Mouse (Mus musculus): ENCODE measurements around the gene Hivep1. TPM values are rescaled to one million over a fixed set of nuclear protein-coding genes. Genes with fewer than 3 reads are reported as not detected.

Gene Hivep1
- polyA plus RNA-seq, 1 experiment, result 15.6 TPM

DNA sequence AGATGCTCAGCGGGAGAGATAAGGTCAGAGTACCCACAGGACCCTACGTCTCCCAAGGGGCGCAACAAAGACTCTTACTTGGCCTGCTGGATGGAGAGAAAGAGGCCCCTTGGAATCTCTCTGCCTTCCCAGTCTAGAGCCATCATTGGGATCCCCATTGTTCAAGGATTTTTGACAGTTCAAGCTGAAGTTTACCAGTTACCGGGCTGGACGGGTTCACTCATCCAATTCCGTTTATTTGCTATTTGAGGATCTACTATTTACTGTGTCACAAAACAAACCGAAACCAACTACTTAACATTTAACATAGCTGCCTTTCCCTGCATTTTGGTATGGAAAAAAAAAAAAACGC, 2.1 kb upstream of the Hivep1 start:
- 3% methylated on average over 8 of the region's 8 CpGs for WGBS
- H3K4me1 ChIP-seq (ENCODE audit: control insufficient read depth, insufficient read depth, low read length), result no peaks in the 10 kb centered on the region; the same call in 1 of the 2 replicates
- no peak for DNase-seq
- H3K27ac ChIP-seq (ENCODE audit: insufficient read depth, low read depth, low read length), result peak overlapping the region; percentile 39
- TF ChIP-seq POLR2A (IDR thresholded peaks at IDR 0.05; ENCODE audit: low read depth, low read length), result no peak
- no peaks in the 10 kb centered on the region for H3K36me3 ChIP-seq (ENCODE audit: control insufficient read depth, insufficient read depth, low read length)
- H3K27me3 ChIP-seq (replicated peaks; ENCODE audit: control insufficient read depth, insufficient read depth, low read length), result no peaks in the 10 kb centered on the region
- H3K4me3 ChIP-seq (ENCODE audit: insufficient read depth, low read depth, low read length), result peak overlapping the region; percentile 66

- Histone ChIP-seq H3K27me3 (replicated peaks; ENCODE audit: control insufficient read depth, insufficient read depth, low read length) (no peaks in the 10 kb centered on the region), H3K4me1 (ENCODE audit: control insufficient read depth, insufficient read depth, low read length) (no peaks in the 10 kb centered on the region; the same call in 1 of the 2 replicates), H3K36me3 (ENCODE audit: control insufficient read depth, insufficient read depth, low read length) (no peaks in the 10 kb centered on the region), H3K27ac (ENCODE audit: insufficient read depth, low read depth, low read length) (no peak overlapping the region), H3K4me3 (ENCODE audit: insufficient read depth, low read depth, low read length) (no peak overlapping the region)
- peak; percentile 9 for DNase-seq
- WGBS, result 17% methylated on average over 3 of the region's 3 CpGs
- TF ChIP-seq POLR2A (IDR thresholded peaks at IDR 0.05; ENCODE audit: low read depth, low read length), result no peak
- TF ChIP-seq CTCF (conservative IDR thresholded peaks at IDR 0.05; ENCODE audit: insufficient read depth, insufficient read length, low read depth, low read length), result no peak
Measured at GRCm38 (mm10) chr13:42050160-42050559, 1.7 kb upstream of the Hivep1 start.

- Histone ChIP-seq H3K27me3 (replicated peaks; ENCODE audit: control insufficient read depth, insufficient read depth, low read length) (no peaks in the 10 kb centered on the region), H3K4me1 (ENCODE audit: control insufficient read depth, insufficient read depth, low read length) (no peaks in the 10 kb centered on the region; the same call in 1 of the 2 replicates), H3K4me3 (ENCODE audit: insufficient read depth, low read depth, low read length) (peak overlapping the region; percentile 20), H3K36me3 (ENCODE audit: control insufficient read depth, insufficient read depth, low read length) (no peaks in the 10 kb centered on the region), H3K27ac (ENCODE audit: insufficient read depth, low read depth, low read length) (peak overlapping the region; percentile 91)
- WGBS, result under 1% methylated on average over 10 of the region's 10 CpGs
- no peak for TF ChIP-seq POLR2A (IDR thresholded peaks at IDR 0.05; ENCODE audit: low read depth, low read length)
- no peak for TF ChIP-seq CTCF (conservative IDR thresholded peaks at IDR 0.05; ENCODE audit: insufficient read depth, insufficient read length, low read depth, low read length)
- DNase-seq, result no peak
Measured at GRCm38 (mm10) chr13:42050880-42051201, 980 bp upstream of the Hivep1 start.

- peak; percentile 99 for DNase-seq
- Histone ChIP-seq H3K27me3 (replicated peaks; ENCODE audit: control insufficient read depth, insufficient read depth, low read length) (no peaks in the 10 kb centered on the region), H3K4me1 (ENCODE audit: control insufficient read depth, insufficient read depth, low read length) (no peaks in the 10 kb centered on the region; the same call in 1 of the 2 replicates), H3K36me3 (ENCODE audit: control insufficient read depth, insufficient read depth, low read length) (no peaks in the 10 kb centered on the region), H3K4me3 (ENCODE audit: insufficient read depth, low read depth, low read length) (peak overlapping the region; percentile 20), H3K27ac (ENCODE audit: insufficient read depth, low read depth, low read length) (peak overlapping the region; percentile 91)
- TF ChIP-seq CTCF (conservative IDR thresholded peaks at IDR 0.05; ENCODE audit: insufficient read depth, insufficient read length, low read depth, low read length) (no peak), POLR2A (IDR thresholded peaks at IDR 0.05; ENCODE audit: low read depth, low read length) (no peak)
- WGBS, result under 1% methylated on average over 31 of the region's 51 CpGs
Measured at GRCm38 (mm10) chr13:42051202-42051906, 467 bp upstream of the Hivep1 start.

DNA sequence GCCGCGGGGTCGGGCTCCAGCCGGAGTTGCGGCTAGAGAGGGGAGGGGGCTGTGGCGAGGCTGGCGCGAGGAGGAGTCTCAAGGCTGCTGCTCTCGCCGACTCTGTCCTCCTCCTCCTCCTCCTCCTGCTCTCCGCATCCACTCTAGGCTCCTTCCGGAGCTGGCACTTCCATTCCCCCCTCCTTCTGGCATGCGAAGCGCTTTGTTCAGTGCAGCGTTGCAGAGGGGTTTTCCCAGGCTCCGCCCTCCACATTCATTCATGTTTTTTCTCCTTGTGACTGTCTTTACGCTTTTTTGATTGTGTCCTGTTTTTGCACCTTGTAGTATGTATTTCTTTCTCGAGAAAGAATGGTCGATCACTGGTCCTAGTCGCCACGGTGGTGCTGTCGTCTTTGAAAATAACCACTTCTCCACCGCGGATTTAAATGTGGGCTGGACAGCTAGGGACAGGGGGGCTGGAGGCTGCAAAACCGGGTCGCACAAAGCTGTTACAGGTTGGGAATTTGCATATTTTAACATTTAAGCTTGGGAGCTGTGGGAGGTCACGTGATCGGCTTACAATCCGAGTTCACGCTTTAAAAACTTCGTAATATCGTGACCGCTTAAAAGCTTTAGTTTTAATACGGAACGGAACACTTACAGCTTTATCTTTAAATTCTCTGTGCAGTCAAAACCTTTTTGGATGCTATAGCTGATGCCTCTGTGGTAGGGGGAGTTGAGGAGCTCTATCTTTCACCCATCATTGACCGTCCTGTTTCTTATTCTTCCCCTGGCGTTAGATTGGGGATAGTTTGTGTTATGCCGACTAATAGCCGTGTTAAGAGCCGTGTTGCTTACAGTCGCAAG, 1.1 kb downstream of the Hivep1 start:
- Histone ChIP-seq H3K36me3 (ENCODE audit: control insufficient read depth, insufficient read depth, low read length) (no peaks in the 10 kb centered on the region; the same call in 1 of the 2 replicates), H3K4me3 (ENCODE audit: insufficient read depth, low read depth, low read length) (peak overlapping the region; percentile 82), H3K27ac (ENCODE audit: insufficient read depth, low read depth, low read length) (0 out of 2 replicates have a peak overlapping the region, but pooled peaks have one; percentile 35), H3K4me1 (ENCODE audit: control insufficient read depth, insufficient read depth, low read length) (no peaks in the 10 kb centered on the region; the same call in 1 of the 2 replicates), H3K27me3 (replicated peaks; ENCODE audit: control insufficient read depth, insufficient read depth, low read length) (no peaks in the 10 kb centered on the region)
- 2% methylated on average over 39 of the region's 41 CpGs for WGBS
- no peak for TF ChIP-seq CTCF (conservative IDR thresholded peaks at IDR 0.05; ENCODE audit: insufficient read depth, insufficient read length, low read depth, low read length)
- no peak for TF ChIP-seq POLR2A (IDR thresholded peaks at IDR 0.05; ENCODE audit: low read depth, low read length)
- peak; percentile 79 for DNase-seq

- 53% methylated on average over 2 of the region's 2 CpGs for WGBS
- no peak for TF ChIP-seq POLR2A (IDR thresholded peaks at IDR 0.05; ENCODE audit: low read depth, low read length)
- no peak for TF ChIP-seq CTCF (conservative IDR thresholded peaks at IDR 0.05; ENCODE audit: insufficient read depth, insufficient read length, low read depth, low read length)
- Histone ChIP-seq H3K4me1 (ENCODE audit: control insufficient read depth, insufficient read depth, low read length) (no peaks in the 10 kb centered on the region; the same call in 1 of the 2 replicates), H3K4me3 (ENCODE audit: insufficient read depth, low read depth, low read length) (no peak overlapping the region), H3K27ac (ENCODE audit: insufficient read depth, low read depth, low read length) (no peak overlapping the region), H3K36me3 (ENCODE audit: control insufficient read depth, insufficient read depth, low read length) (no peaks in the 10 kb centered on the region; the same call in 1 of the 2 replicates), H3K27me3 (replicated peaks; ENCODE audit: control insufficient read depth, insufficient read depth, low read length) (no peaks in the 10 kb centered on the region)
- no peak for DNase-seq
Measured at GRCm38 (mm10) chr13:42053656-42054055, 1.8 kb downstream of the Hivep1 start.

GRCm38 (mm10) chr13:42054138-42054537, 2.3 kb downstream of the Hivep1 start:
- TF ChIP-seq CTCF (conservative IDR thresholded peaks at IDR 0.05; ENCODE audit: insufficient read depth, insufficient read length, low read depth, low read length), result no peak
- no peak for TF ChIP-seq POLR2A (IDR thresholded peaks at IDR 0.05; ENCODE audit: low read depth, low read length)
- Histone ChIP-seq H3K27ac (ENCODE audit: insufficient read depth, low read depth, low read length) (no peak overlapping the region), H3K4me1 (ENCODE audit: control insufficient read depth, insufficient read depth, low read length) (no peaks in the 10 kb centered on the region; the same call in 1 of the 2 replicates), H3K4me3 (ENCODE audit: insufficient read depth, low read depth, low read length) (no peak overlapping the region), H3K27me3 (replicated peaks; ENCODE audit: control insufficient read depth, insufficient read depth, low read length) (no peaks in the 10 kb centered on the region), H3K36me3 (ENCODE audit: control insufficient read depth, insufficient read depth, low read length) (no peaks in the 10 kb centered on the region; the same call in 1 of the 2 replicates)
- WGBS, result 80% methylated on average over 3 of the region's 3 CpGs
- no peak for DNase-seq

All from kidney, adult 2 months (tissue).